Mouse (Mus musculus) layer of hippocampus, adult 8-10 months (tissue): ENCODE data around the gene Orc2. TPM values are rescaled to one million over a fixed set of nuclear protein-coding genes. Genes with fewer than 3 reads are reported as not detected.

Experiments
- DNase-seq, 2 experiments: peaks; one replicate each; pipeline ENCODE4 v3.0.0; 2022; ENCODE audit warnings: low spot score in 2 of 2
- total RNA-seq, 4 experiments: library from RNA; stranded (reverse); gene quantifications; 2 replicates each; pipeline ENCODE4 v1.2.4; 2022

The Orc2 gene
- total RNA-seq, 4 experiments from 2014 or later = 25.7 to 28.4 (median 25.8) TPM

- DNase-seq = peak; percentile 92 to 96
These were observed 81.3 kb downstream of the Orc2 start, which contains the start of gene Clk1 for GRCm38 (mm10) chr1:58423371-58424248. Gene Clk1 (minus strand): TSS chr1:58424066.

GRCm38 (mm10) chr1:58422879-58423278 is 82.0 kb downstream of the Orc2 start:
- DNase-seq = no peak

- DNase-seq = no peak
These were observed 83.9 kb downstream of the Orc2 start for GRCm38 (mm10) chr1:58420961-58421360.

GRCm38 (mm10) chr1:58420032-58420431 is 84.9 kb downstream of the Orc2 start:
- no peak for DNase-seq

- DNase-seq = no peak
These were observed 88.9 kb downstream of the Orc2 start for GRCm38 (mm10) chr1:58416048-58416447.

GRCm38 (mm10) chr1:58415442-58415841 is 89.5 kb downstream of the Orc2 start:
- DNase-seq = no peak

Other genes starting within 250 kb of the Orc2 start
- under 1 TPM in 2 of 4 experiments, not detected in 2; 0.05 to 0.07 TPM for gene Aox2, start 226.8 kb downstream of the Orc2 start, total RNA-seq
- 100 to 1,000 TPM; 104 to 124 (median 112) TPM for gene Bzw1, start 112.2 kb downstream of the Orc2 start, total RNA-seq
- gene Clk1, start 81.0 kb downstream of the Orc2 start, total RNA-seq = 100 to 1,000 TPM; 129 to 171 (median 145) TPM
- gene Nif3l1, start 60.0 kb downstream of the Orc2 start, total RNA-seq = 10 to 100 TPM; 15.7 to 30.6 (median 22.0) TPM
- gene Ppil3, start 59.6 kb downstream of the Orc2 start, total RNA-seq = 10 to 100 TPM; 26.9 to 34.1 (median 31.9) TPM
- 100 to 1,000 TPM in 3 of 4 experiments, 10 to 100 TPM in 1; 96.6 to 156 (median 127) TPM for gene Fam126b, start 81.2 kb upstream of the Orc2 start, total RNA-seq
- 100 to 1,000 TPM; 104 to 121 (median 107) TPM for gene Ndufb3, start 81.3 kb upstream of the Orc2 start, total RNA-seq
- gene Als2cr12, start 190.9 kb upstream of the Orc2 start, total RNA-seq = not detected
- gene Cflar, start 206.4 kb upstream of the Orc2 start, total RNA-seq = 10 to 100 TPM; 41.2 to 48.5 (median 44.3) TPM